Mouse (Mus musculus): ENCODE measurements at regions not wholly inside any gene's neighbourhood (a gene's known extent, or its start where the extent isn't known, plus 50 kb on each side); places are given as distances from the start of the nearest gene placed in this dataset.
A peak's percentile ranks its signal among the peaks of the same experiment; 100 is the strongest.
"Not testable (repeated sequence)": the region's sequence is repeated elsewhere in the genome, so short reads cannot be mapped to it uniquely, and the experiment has no call there.

DNA sequence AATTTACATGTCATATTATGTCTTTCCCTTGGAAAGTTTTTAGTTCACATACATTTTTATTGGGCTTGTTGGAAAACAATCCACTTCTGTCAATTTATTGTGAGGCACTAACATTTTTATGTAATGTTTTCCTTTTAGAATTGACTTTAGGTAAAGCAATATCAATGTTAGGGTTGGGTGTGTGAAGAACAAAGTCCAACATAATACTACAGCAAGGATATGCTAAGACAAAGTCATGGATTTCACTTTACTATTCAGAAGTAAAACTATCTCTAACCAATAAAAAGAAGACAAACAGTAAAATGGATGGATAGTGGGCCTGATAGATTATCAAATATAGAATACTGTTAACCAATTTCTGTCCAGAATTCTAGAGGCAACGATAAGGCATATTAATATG, 208.4 kb downstream of the Amd2 start:
- Histone ChIP-seq H3K27me3 (replicated peaks) (no peaks in the 10 kb centered on the region), H3K9me3 (no peaks in the 10 kb centered on the region), H3K27ac (no peak overlapping the region), H3K4me3 (replicated peaks) (no peak overlapping the region), H3K4me1 (no peaks in the 10 kb centered on the region), H3K4me2 (no peak overlapping the region), H3K9ac (no peak overlapping the region), H3K36me3 (no peaks in the 10 kb centered on the region)
- 75% methylated on average over 1 of the region's 1 CpGs for WGBS
- ATAC-seq (ENCODE audit: insufficient read depth, low FRiP score, low read depth): no peak

GRCm38 (mm10) chr10:35502620-35503019, 209.1 kb downstream of the Amd2 start:
- Histone ChIP-seq H3K4me2 (no peak overlapping the region), H3K9me3 (no peaks in the 10 kb centered on the region), H3K4me3 (replicated peaks) (no peak overlapping the region), H3K36me3 (no peaks in the 10 kb centered on the region), H3K4me1 (no peaks in the 10 kb centered on the region), H3K9ac (no peak overlapping the region), H3K27ac (no peak overlapping the region), H3K27me3 (replicated peaks) (no peaks in the 10 kb centered on the region)
- WGBS: 26% methylated on average over 3 of the region's 3 CpGs
- ATAC-seq (ENCODE audit: insufficient read depth, low FRiP score, low read depth): peak; percentile 58; the same call in 1 of the 2 replicates

- WGBS: 61% methylated on average over 1 of the region's 1 CpGs
- Histone ChIP-seq H3K9me3 (no peaks in the 10 kb centered on the region), H3K4me1 (no peaks in the 10 kb centered on the region), H3K9ac (no peak overlapping the region), H3K27me3 (replicated peaks) (no peaks in the 10 kb centered on the region), H3K4me2 (no peak overlapping the region), H3K4me3 (replicated peaks) (no peak overlapping the region), H3K36me3 (no peaks in the 10 kb centered on the region), H3K27ac (no peak overlapping the region)
- ATAC-seq (ENCODE audit: insufficient read depth, low FRiP score, low read depth): no peak
These were observed 209.6 kb downstream of the Amd2 start for GRCm38 (mm10) chr10:35502075-35502474.

DNA sequence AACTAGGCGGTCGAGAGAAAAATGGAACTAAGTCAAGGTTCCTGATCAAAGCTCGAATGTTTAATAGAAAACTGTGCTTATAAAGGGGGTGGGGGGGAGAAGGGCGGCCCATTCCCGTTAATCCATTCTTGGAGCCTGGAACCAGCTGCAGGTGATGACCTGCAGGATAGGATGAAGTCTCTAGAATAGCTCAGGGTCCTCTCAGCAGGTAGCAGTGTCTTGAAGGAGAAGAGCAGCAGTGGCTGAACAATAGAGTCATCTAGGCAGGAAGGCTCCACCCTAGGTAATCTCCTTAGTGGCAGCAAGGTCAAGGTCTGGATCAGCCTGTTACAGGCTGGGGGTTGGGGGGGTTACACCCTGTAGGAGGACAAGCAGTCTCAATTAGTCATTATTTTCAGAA, 232.9 kb downstream of the Amd2 start:
- H3K36me3 ChIP-seq; H3K9me3 ChIP-seq; H3K4me3 ChIP-seq (replicated peaks); H3K4me2 ChIP-seq; ATAC-seq (ENCODE audit: insufficient read depth, low FRiP score, low read depth); H3K4me1 ChIP-seq; H3K27ac ChIP-seq; H3K27me3 ChIP-seq (replicated peaks); H3K9ac ChIP-seq: not testable (repeated sequence)
- 70% methylated on average over 5 of the region's 5 CpGs for WGBS

DNA sequence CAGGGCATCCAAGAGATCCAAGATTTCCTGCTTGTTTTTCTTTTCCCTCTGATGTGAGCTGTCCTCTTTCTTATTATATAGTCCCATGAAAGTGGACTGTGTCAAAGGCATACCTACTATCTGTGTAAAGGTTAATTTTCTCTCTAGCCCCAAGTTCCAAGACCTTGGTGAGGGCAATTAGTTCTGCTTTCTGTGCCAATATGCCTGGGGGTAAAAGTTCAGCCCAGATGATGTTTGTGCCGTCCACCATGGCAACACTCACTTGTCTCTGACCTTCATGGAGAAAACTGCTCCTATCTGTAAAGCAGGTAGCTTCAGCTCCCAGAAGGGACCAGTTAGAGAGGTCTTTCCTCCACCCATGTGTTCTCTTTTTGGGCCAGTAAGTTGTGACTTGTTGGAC, 265.2 kb downstream of the Amd2 start:
- H3K4me1 ChIP-seq: no peaks in the 10 kb centered on the region
- no peak overlapping the region for H3K9ac ChIP-seq
- no peaks in the 10 kb centered on the region for H3K9me3 ChIP-seq
- no peak overlapping the region for H3K27ac ChIP-seq
- no peak overlapping the region for H3K4me2 ChIP-seq
- WGBS: 79% methylated on average over 1 of the region's 1 CpGs
- H3K36me3 ChIP-seq: no peaks in the 10 kb centered on the region
- ATAC-seq (ENCODE audit: insufficient read depth, low FRiP score, low read depth): no peak
- no peaks in the 10 kb centered on the region for H3K27me3 ChIP-seq (replicated peaks)
- no peak overlapping the region for H3K4me3 ChIP-seq (replicated peaks)

- 75% methylated on average over 4 of the region's 4 CpGs for WGBS
- H3K36me3 ChIP-seq: no peaks in the 10 kb centered on the region
- H3K27ac ChIP-seq: no peak overlapping the region
- no peaks in the 10 kb centered on the region for H3K9me3 ChIP-seq
- no peak overlapping the region for H3K9ac ChIP-seq
- ATAC-seq (ENCODE audit: insufficient read depth, low FRiP score, low read depth): no peak
- H3K4me3 ChIP-seq (replicated peaks): no peak overlapping the region
- no peak overlapping the region for H3K4me2 ChIP-seq
- no peaks in the 10 kb centered on the region for H3K4me1 ChIP-seq
- H3K27me3 ChIP-seq (replicated peaks): no peaks in the 10 kb centered on the region
These were observed 266.8 kb downstream of the Amd2 start for GRCm38 (mm10) chr10:35444916-35445315.

DNA sequence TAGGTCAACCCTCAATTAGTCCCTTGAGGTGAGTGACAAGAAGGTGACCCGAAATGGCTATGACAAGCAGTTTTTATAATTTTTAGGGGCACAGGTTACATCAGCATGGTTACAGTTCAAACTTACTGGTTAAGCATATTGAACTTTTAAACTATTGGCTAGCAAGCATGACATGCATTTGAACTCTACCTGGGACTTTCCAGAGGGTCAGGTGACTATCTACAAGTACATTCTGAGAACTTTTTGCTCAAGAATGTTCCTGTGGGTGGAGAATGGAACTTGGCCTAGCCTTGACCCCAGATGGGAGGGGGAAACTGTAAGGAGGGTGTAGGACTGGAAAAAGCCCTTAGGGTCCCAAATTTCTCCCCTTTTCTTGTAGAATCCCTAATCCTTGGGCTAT, 267.8 kb downstream of the Amd2 start:
- H3K9ac ChIP-seq: no peak overlapping the region
- no peak overlapping the region for H3K27ac ChIP-seq
- H3K4me1 ChIP-seq: no peaks in the 10 kb centered on the region
- H3K27me3 ChIP-seq (replicated peaks): no peaks in the 10 kb centered on the region
- WGBS: 86% methylated on average over 1 of the region's 1 CpGs
- no peaks in the 10 kb centered on the region for H3K36me3 ChIP-seq
- no peak for ATAC-seq (ENCODE audit: insufficient read depth, low FRiP score, low read depth)
- no peak overlapping the region for H3K4me2 ChIP-seq
- no peak overlapping the region for H3K4me3 ChIP-seq (replicated peaks)
- H3K9me3 ChIP-seq: no peaks in the 10 kb centered on the region
